Mouse (Mus musculus): ENCODE data around the gene R3hdml. TPM values are rescaled to one million over a fixed set of nuclear protein-coding genes. Genes with fewer than 3 reads are reported as not detected.
A peak's percentile ranks its signal among the peaks of the same experiment; 100 is the strongest.

R3hdml gene
- polyA plus RNA-seq, 1 experiment from 2014 or later = not detected

DNA sequence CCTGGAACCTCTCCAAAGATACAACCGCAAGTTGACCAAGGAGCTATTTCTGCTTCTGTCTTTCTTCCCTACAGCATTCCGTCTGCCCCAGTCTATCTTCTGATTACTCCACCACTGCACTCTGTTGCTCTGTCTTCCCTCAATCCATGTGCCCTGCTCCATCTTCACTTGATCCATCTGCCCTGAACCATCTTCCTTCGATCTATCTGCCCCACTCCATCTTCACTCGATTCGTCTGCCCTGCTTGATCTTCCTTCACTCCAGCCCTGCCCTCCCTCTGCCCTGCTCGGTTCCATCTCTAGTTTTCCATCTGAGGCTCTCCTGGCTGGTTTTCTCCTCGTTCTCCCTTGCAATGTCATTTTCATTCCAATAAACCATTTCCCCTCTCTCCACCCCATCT lies 11.1 kb downstream of the R3hdml start:
- Histone ChIP-seq H3K4me2 (no peak overlapping the region), H3K9ac (no peak overlapping the region), H3K27ac (replicated peaks) (no peak overlapping the region), H3K4me1 (no peaks in the 10 kb centered on the region), H3K36me3 (no peaks in the 10 kb centered on the region), H3K9me3 (no peaks in the 10 kb centered on the region), H3K27me3 (replicated peaks) (no peaks in the 10 kb centered on the region), H3K4me3 (no peak overlapping the region)
- WGBS = 59% methylated on average over 7 of the region's 7 CpGs
- ATAC-seq (ENCODE audit: extremely low read depth, insufficient number of reproducible peaks, low FRiP score, low TSS enrichment) = no peak

- ATAC-seq (ENCODE audit: extremely low read depth, insufficient number of reproducible peaks, low FRiP score, low TSS enrichment) = no peak
- no peaks in the 10 kb centered on the region for H3K4me1 ChIP-seq
- H3K4me3 ChIP-seq = no peak within 1 kb of the TSS
- no peaks in the 10 kb centered on the region for H3K36me3 ChIP-seq
- H3K27ac ChIP-seq (replicated peaks) = no peak within 1 kb of the TSS
- no peak within 1 kb of the TSS for H3K9ac ChIP-seq
- 75% methylated on average over 10 of the region's 10 CpGs for WGBS
- no peaks in the 10 kb centered on the region for H3K27me3 ChIP-seq (replicated peaks)
- no peak within 1 kb of the TSS for H3K4me2 ChIP-seq
- no peaks in the 10 kb centered on the region for H3K9me3 ChIP-seq
Measured at GRCm38 (mm10) chr2:163506300-163507004, 14.3 kb downstream of the R3hdml start, which contains the start of gene Hnf4a. Gene Hnf4a (plus strand): TSS chr2:163506808.

DNA sequence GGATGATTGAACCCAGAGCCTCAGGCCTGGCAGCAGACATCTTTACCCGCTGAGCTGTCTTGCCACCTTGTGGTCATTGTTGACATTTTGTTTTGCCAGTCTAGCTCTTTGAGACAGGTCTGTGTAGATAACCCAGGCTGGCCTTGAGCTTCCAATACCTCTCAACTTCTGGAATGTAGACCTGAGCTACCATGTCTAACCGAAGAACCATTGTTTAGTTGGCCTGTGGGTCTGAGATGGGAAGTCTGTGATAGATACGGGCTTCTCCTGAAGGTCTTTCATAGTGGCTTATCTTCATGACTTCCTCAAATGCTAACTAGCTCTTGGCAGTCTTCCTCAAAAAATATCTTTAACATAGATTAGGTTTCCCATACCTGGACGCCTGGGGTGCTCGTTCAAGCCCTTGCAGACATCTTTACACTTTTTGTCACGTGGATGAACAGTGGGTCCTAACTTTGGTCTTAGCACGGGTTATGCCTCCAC lies 33.7 kb downstream of the R3hdml start:
- 67% methylated on average over 7 of the region's 7 CpGs for WGBS
- no peak overlapping the region for H3K27ac ChIP-seq (replicated peaks)
- H3K27me3 ChIP-seq (replicated peaks) = peaks cover 11% of the 10 kb centered on the region
- H3K9ac ChIP-seq = no peak overlapping the region
- H3K4me2 ChIP-seq = no peak overlapping the region
- ATAC-seq (ENCODE audit: extremely low read depth, insufficient number of reproducible peaks, low FRiP score, low TSS enrichment) = no peak
- H3K9me3 ChIP-seq = no peaks in the 10 kb centered on the region
- H3K36me3 ChIP-seq = no peaks in the 10 kb centered on the region
- H3K4me3 ChIP-seq = no peak overlapping the region
- H3K4me1 ChIP-seq = no peaks in the 10 kb centered on the region

- Histone ChIP-seq H3K9ac (no peak overlapping the region), H3K27ac (replicated peaks) (no peak overlapping the region), H3K36me3 (no peaks in the 10 kb centered on the region), H3K27me3 (replicated peaks) (peaks cover 15% of the 10 kb centered on the region), H3K4me1 (no peaks in the 10 kb centered on the region), H3K4me2 (no peak overlapping the region), H3K4me3 (no peak overlapping the region), H3K9me3 (no peaks in the 10 kb centered on the region)
- 74% methylated on average over 2 of the region's 2 CpGs for whole genome bisulfite sequencing
- no peak for ATAC-seq (ENCODE audit: extremely low read depth, insufficient number of reproducible peaks, low FRiP score, low TSS enrichment)
Measured at GRCm38 (mm10) chr2:163527497-163527896, 35.4 kb downstream of the R3hdml start.

DNA sequence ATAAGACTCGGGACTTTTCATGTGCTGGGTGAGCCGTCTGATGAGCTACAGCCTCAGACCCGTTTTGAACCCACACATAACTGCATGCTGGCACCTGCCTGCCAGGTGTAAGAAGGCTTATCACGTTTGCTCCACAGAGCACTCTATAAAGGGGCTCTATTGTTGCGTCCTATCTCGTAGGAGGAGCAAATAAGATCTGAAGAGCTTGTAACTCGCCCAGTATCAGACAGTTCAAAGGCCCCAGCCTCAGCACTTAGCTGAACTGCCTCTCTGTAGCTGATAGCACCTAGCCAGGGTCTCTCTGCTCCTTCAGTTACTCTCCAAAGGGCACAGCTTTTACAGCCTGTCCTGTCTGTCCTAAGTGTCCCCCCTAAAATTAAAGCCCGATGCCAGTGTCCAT lies 38.3 kb downstream of the R3hdml start:
- no peak for ATAC-seq (ENCODE audit: extremely low read depth, insufficient number of reproducible peaks, low FRiP score, low TSS enrichment)
- Histone ChIP-seq H3K4me3 (no peak overlapping the region), H3K36me3 (no peaks in the 10 kb centered on the region), H3K27ac (replicated peaks) (no peak overlapping the region), H3K4me2 (no peak overlapping the region), H3K9me3 (no peaks in the 10 kb centered on the region), H3K9ac (peak overlapping the region; percentile 28; the same call in 1 of the 2 replicates), H3K27me3 (replicated peaks) (peaks cover 32% of the 10 kb centered on the region), H3K4me1 (peaks cover 7% of the 10 kb centered on the region)
- 28% methylated on average over 8 of the region's 8 CpGs for WGBS

DNA sequence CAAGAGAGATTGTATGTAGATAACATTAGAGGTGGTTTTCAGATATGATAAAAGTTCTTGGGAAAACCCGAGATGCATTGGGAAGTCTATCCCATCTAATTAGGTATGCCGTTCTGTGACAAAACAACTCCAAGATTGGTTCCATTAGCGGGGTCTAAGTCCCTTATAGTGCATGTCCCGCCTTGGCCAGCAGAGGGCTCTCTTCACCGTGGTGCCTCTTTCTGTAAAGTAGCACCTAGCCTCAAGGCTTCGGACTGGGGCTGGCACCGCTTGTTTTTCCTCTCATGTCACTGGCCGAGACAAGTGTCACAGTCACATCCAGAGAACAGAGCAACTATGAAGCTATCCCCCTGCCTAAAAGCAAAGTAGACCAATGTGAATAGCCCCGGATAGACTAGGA lies 39.8 kb downstream of the R3hdml start:
- WGBS = 7% methylated on average over 9 of the region's 9 CpGs
- Histone ChIP-seq H3K27ac (replicated peaks) (no peak overlapping the region), H3K9me3 (no peaks in the 10 kb centered on the region), H3K36me3 (no peaks in the 10 kb centered on the region), H3K4me3 (no peak overlapping the region), H3K9ac (no peak overlapping the region), H3K27me3 (replicated peaks) (peaks cover 39% of the 10 kb centered on the region), H3K4me1 (peaks cover 7% of the 10 kb centered on the region), H3K4me2 (no peak overlapping the region)
- no peak for ATAC-seq (ENCODE audit: extremely low read depth, insufficient number of reproducible peaks, low FRiP score, low TSS enrichment)

DNA sequence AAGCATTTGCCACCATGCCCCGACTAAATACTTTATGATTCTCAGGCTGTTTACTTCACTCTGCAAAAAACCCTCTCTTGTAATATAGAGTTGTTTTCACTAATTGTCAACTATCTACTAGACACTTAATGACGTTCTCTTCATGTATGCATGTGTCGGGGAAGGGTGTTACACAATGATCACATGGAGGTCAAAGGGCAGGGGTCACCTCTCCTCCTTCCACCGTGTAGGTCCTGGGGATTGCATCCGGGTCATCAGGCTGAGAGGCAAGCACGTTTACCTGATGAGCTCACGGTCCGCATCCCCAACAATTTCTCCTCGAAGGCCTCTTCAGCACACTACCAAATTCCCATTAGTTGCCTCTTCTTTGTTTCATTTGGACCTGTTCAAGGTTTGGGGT lies 41.1 kb downstream of the R3hdml start:
- H3K27ac ChIP-seq (replicated peaks) = no peak overlapping the region
- H3K36me3 ChIP-seq = no peaks in the 10 kb centered on the region
- peaks cover 7% of the 10 kb centered on the region for H3K4me1 ChIP-seq
- ATAC-seq (ENCODE audit: extremely low read depth, insufficient number of reproducible peaks, low FRiP score, low TSS enrichment) = no peak
- no peaks in the 10 kb centered on the region for H3K9me3 ChIP-seq
- WGBS = 79% methylated on average over 9 of the region's 9 CpGs
- peaks cover 47% of the 10 kb centered on the region for H3K27me3 ChIP-seq (replicated peaks)
- no peak overlapping the region for H3K9ac ChIP-seq
- H3K4me3 ChIP-seq = no peak overlapping the region
- H3K4me2 ChIP-seq = no peak overlapping the region

DNA sequence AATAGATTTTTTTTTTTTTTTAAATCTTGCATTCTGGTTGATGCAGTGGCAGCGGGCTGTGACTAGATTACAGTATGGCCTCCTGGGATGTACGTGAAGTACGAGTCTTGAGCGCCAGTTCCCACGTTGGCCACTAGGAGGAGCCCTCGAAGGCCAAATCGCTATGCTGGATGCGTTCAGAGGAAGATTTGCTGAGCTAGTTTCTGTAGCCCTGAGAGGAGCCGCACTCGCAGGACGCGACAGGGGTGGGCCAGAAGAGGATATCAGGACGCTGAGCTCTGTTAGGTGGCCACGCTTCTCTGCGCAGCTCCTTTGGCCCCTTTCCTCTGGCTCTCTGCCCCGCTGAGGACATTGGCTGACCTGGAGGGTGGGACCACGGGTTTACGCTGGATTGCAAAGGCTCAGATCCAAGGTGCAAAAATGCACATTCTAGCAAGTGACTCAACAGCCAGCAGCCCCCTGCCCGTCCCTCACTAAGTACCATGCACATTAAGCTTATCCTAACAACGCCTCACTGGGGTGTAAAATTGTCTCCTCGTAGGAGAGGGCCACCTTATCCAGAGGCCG lies 42.9 kb downstream of the R3hdml start:
- no peak for ATAC-seq (ENCODE audit: extremely low read depth, insufficient number of reproducible peaks, low FRiP score, low TSS enrichment)
- Histone ChIP-seq H3K9ac (peak overlapping the region; percentile 72), H3K27me3 (replicated peaks) (peaks cover 53% of the 10 kb centered on the region), H3K4me3 (peak overlapping the region; percentile 44), H3K36me3 (no peaks in the 10 kb centered on the region), H3K4me2 (peak overlapping the region; percentile 72), H3K4me1 (peaks cover 7% of the 10 kb centered on the region), H3K9me3 (no peaks in the 10 kb centered on the region), H3K27ac (replicated peaks) (no peak overlapping the region)
- 10% methylated on average over 22 of the region's 22 CpGs for WGBS

DNA sequence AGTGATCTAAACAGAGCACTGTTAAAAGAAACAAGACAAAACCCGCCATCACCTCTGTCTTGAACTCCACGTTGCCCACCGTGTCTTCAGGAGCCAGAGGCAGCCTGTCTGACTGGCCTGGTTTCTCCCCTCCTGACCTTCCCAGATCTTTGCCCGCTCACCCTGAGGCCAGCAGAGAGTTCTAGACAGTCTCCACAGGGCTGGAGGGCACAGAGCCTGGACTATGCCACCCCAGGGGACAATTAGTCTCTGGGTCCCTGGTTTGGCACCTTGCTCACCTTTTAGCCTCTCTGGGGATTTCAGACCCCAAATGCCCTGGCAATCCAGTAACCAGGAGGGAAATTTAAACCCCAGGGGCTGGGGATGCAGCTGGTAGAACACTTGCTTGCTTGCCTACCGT lies 45.3 kb downstream of the R3hdml start:
- Histone ChIP-seq H3K4me1 (peaks cover 7% of the 10 kb centered on the region), H3K27me3 (replicated peaks) (peaks cover 67% of the 10 kb centered on the region)
- WGBS = 73% methylated on average over 5 of the region's 5 CpGs

DNA sequence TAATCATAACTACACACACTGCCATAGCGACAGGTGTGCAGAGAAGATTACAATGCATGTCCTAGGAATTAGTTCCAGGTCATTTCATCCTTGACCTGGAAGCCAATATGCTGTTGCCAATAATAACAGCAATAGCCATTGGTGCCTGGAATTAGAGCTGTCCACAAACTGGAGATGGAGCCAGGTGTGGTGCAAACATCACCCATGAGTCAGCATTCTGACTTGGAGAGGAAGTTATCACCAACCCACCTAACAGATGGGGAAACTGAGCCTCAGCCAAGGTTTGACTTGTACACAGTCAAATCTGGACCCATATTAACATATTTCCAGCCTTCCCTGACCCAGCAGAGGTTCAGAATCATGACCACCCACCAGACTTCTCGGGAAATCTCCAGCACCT lies 46.3 kb downstream of the R3hdml start:
- H3K27me3 ChIP-seq (replicated peaks) = peaks cover 62% of the 10 kb centered on the region
- WGBS = 79% methylated on average over 2 of the region's 2 CpGs

More for the DNA sequence above, 45.3 kb downstream of the R3hdml start:
- Histone ChIP-seq H3K9me3 (no peaks in the 10 kb centered on the region), H3K9ac (no peak overlapping the region), H3K4me2 (no peak overlapping the region), H3K4me3 (no peak overlapping the region), H3K27ac (replicated peaks) (no peak overlapping the region), H3K36me3 (no peaks in the 10 kb centered on the region)
- ATAC-seq (ENCODE audit: extremely low read depth, insufficient number of reproducible peaks, low FRiP score, low TSS enrichment) = no peak

GRCm38 (mm10) chr2:163539321-163540040 lies 47.4 kb downstream of the R3hdml start:
- no peaks in the 10 kb centered on the region for H3K36me3 ChIP-seq
- no peak overlapping the region for H3K9ac ChIP-seq
- no peak overlapping the region for H3K4me2 ChIP-seq
- H3K27me3 ChIP-seq (replicated peaks) = peaks cover 61% of the 10 kb centered on the region
- H3K9me3 ChIP-seq = no peaks in the 10 kb centered on the region
- 62% methylated on average over 13 of the region's 13 CpGs for WGBS
- H3K4me1 ChIP-seq = peaks cover 7% of the 10 kb centered on the region
- no peak overlapping the region for H3K4me3 ChIP-seq
- no peak overlapping the region for H3K27ac ChIP-seq (replicated peaks)
- no peak for ATAC-seq (ENCODE audit: extremely low read depth, insufficient number of reproducible peaks, low FRiP score, low TSS enrichment)

More for the DNA sequence above, 46.3 kb downstream of the R3hdml start:
- Histone ChIP-seq H3K9me3 (no peaks in the 10 kb centered on the region), H3K36me3 (no peaks in the 10 kb centered on the region), H3K9ac (no peak overlapping the region), H3K4me1 (peaks cover 7% of the 10 kb centered on the region), H3K27ac (replicated peaks) (no peak overlapping the region), H3K4me3 (no peak overlapping the region), H3K4me2 (no peak overlapping the region)
- ATAC-seq (ENCODE audit: extremely low read depth, insufficient number of reproducible peaks, low FRiP score, low TSS enrichment) = no peak
